Mouse (Mus musculus) lung, embryonic 16.5 days (tissue): ENCODE results near the gene Cpne5. TPM values are rescaled to one million over a fixed set of nuclear protein-coding genes. Genes with fewer than 3 reads are reported as not detected.

Experiments
- ATAC-seq: fragments of 200-750 bp; cut with Nextera tagmentation; 2 replicates; pipeline ENCODE4 v1.8.0; 2017; ENCODE audit warnings: low read depth, mild to moderate bottlenecking, moderate library complexity
- H3K27ac ChIP-seq: fragments of 300-500 bp; sonication (generic); 2 replicates; pipeline ENCODE4 v1.5.1; 2014; ENCODE audit warnings: mild to moderate bottlenecking, control low read depth, low read length
- H3K27me3 ChIP-seq: fragments of 300-500 bp; sonication (generic); 2 replicates; pipeline ENCODE4 v1.6.1; 2014; ENCODE audit warnings: low read depth, low read length, mixed read lengths; ENCODE audit not compliant: control insufficient read depth, insufficient read depth
- H3K36me3 ChIP-seq: fragments of 300-500 bp; sonication (generic); 2 replicates; pipeline ENCODE4 v1.6.1; 2014; ENCODE audit warnings: low read length; ENCODE audit not compliant: control insufficient read depth, insufficient read depth
- H3K4me1 ChIP-seq: fragments of 300-500 bp; sonication (generic); replicated peaks from 2 replicates; pipeline ENCODE4 v1.6.1; 2014; ENCODE audit warnings: low read length, mixed read lengths; ENCODE audit not compliant: control insufficient read depth, insufficient read depth
- H3K4me2 ChIP-seq: fragments of 300-500 bp; sonication (generic); 2 replicates; pipeline ENCODE4 v1.6.1; 2014; ENCODE audit warnings: low read depth, low read length, control low read depth
- H3K4me3 ChIP-seq: fragments of 300-500 bp; sonication (generic); 2 replicates; pipeline ENCODE4 v1.5.1; 2014; ENCODE audit warnings: mild to moderate bottlenecking, low read length, control low read depth
- H3K9ac ChIP-seq: fragments of 300-500 bp; sonication (generic); 2 replicates; pipeline ENCODE4 v1.6.1; 2014; ENCODE audit warnings: low read length, control low read depth
- H3K9me3 ChIP-seq: fragments of 300-500 bp; sonication (generic); 2 replicates; pipeline ENCODE4 v1.6.1; 2016; ENCODE audit warnings: low read length; ENCODE audit not compliant: control insufficient read depth
- WGBS: fragments of 180-500 bp; shearing (Covaris S2); extraction: QIAGEN DNeasy Blood & Tissue Kit; methylation state at CpG from one replicate; pipeline ENCODE4 v1.1.7; 2014; 5-methylcytosine and 5-hydroxymethylcytosine counted together
- polyA plus RNA-seq: library from polyadenylated mRNA; unstranded; fragments of >200 nt; fragmentation: Nextera tagmentation; extraction: Ambion mirVana; gene quantifications from 2 replicates; pipeline ENCODE4 v1.2.1, GENCODE M21; 2015

Cpne5 gene
- polyA plus RNA-seq, 1 experiment from 2014 or later, result 5.0 TPM

DNA sequence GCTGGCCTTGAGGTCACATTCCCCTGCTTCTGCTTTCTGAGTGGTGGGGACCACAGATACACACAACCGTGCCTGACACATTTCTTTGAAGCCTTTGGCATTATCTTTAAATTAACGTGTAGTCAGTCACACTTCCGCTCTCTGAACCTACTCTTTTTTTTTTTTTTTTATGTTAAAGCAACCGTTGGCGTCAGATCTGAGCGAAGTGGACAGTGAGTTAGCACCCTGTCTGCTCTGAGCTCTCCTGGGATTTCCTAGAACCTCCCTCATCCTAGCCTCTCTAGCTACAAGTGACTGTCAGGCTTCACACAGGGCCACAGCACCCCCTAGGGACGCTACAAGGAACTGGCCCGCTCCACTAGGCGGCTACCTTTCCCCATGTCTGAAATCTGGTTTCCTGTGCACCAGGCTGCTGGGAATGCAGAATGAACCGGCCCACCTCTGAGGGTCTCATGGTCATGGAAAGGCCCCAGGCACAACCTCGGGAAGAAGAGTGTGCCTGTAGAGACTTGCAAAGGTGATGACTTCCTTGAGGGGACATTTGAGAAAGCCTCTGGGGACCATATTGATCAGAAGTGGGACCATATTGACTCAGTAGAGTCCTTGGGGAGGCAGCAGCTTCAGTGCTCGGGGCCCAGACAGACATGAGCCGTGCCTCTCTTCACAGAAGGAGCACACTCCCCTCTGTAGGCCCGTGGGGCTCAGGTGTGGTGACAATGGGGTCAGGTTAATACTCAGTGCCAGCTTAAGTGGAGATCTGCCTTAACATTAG is 66.8 kb downstream of the Cpne5 start:
- Histone ChIP-seq H3K27me3 (no peaks in the 10 kb centered on the region), H3K4me3 (no peak overlapping the region), H3K36me3 (no peaks in the 10 kb centered on the region), H3K4me1 (peaks cover 6% of the 10 kb centered on the region), H3K9me3 (no peaks in the 10 kb centered on the region), H3K4me2 (no peak overlapping the region), H3K9ac (no peak overlapping the region), H3K27ac (no peak overlapping the region)
- WGBS, result 15% methylated on average over 14 of the region's 14 CpGs
- peak; percentile 72 for ATAC-seq

DNA sequence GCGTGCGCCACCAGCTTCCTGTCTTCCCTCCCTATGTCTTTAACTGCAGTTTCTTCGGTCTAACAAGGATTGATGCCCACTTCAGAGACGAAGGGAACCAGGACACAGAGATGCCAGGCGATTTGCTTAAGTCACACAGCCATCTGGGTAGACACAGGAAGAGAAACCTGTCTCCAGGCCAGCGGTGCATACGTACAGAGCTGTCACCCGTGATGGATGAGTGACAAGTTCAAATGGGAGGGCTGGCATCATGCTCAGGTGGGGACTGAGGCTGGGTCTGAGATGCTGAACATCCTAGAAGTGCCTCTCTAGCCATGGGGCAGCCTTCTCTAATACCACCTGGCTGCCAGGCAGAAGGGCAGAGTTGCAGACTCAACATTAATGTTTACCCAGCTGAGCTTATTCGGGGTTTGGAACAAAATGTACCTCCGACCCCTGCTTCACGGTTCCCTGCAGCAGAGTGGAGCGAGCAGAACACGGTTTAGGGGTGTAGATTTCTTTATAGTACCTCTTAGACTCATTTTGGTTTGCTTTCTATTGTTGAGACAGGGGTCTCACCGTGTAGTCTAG is 67.5 kb downstream of the Cpne5 start:
- Histone ChIP-seq H3K9me3 (no peaks in the 10 kb centered on the region), H3K27ac (no peak overlapping the region), H3K36me3 (no peaks in the 10 kb centered on the region), H3K4me1 (peaks cover 11% of the 10 kb centered on the region), H3K27me3 (no peaks in the 10 kb centered on the region), H3K4me3 (no peak overlapping the region), H3K4me2 (no peak overlapping the region), H3K9ac (no peak overlapping the region)
- ATAC-seq, result no peak
- WGBS, result 56% methylated on average over 14 of the region's 14 CpGs

DNA sequence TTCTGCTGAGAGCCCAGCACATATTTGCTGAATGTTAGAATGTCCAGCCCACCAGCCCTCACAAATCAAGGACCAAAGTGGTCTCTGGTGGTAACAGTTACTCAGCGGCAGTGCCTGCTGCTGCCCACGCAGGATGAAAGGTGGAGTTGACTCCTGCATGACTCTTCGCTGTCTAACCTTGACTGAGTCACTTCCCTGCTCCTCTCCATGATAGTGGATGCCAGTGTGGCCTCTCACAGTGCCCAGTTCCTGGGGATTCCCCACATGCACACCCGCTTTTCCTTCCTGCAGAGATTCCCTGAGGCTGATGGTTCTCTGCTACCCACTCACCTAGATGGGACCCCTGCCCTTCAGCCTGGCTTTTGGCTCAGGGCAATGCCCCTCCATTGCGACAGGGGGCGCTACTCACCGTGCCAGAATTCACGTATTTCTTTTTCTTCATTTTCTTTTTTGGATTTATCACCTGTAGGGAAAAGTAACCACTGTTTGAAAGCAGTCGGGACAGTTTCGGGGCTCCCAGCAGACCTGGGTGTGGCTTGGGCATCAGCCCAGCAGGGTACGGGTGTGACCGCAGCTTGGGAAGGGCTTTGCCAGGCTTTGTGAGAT is 68.9 kb downstream of the Cpne5 start:
- no peaks in the 10 kb centered on the region for H3K36me3 ChIP-seq
- no peaks in the 10 kb centered on the region for H3K9me3 ChIP-seq
- 71% methylated on average over 12 of the region's 12 CpGs for WGBS
- no peak for ATAC-seq
- H3K4me1 ChIP-seq, result peaks cover 21% of the 10 kb centered on the region
- H3K4me2 ChIP-seq, result no peak overlapping the region
- no peaks in the 10 kb centered on the region for H3K27me3 ChIP-seq
- H3K9ac ChIP-seq, result no peak overlapping the region
- no peak overlapping the region for H3K4me3 ChIP-seq
- no peak overlapping the region for H3K27ac ChIP-seq

DNA sequence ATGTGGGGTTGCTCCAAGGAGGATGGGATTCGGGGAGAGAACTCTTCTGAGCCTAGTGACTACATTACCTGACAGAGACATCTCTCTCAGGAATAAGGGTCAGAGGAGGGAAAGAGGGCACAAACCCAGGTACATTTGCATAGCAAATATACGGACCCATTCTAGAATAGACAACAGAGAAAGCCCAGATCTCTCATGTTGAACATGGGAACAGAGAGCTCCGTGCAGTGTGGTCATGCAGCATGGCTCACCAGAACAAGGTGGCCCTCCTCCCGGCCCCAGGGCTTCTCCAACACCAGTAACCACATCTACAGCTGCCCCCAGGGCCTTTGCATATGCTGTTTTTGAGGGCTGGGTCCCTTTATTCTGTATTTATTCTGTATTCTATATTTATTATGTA is 69.5 kb downstream of the Cpne5 start:
- no peaks in the 10 kb centered on the region for H3K27me3 ChIP-seq
- no peak overlapping the region for H3K9ac ChIP-seq
- H3K27ac ChIP-seq, result no peak overlapping the region
- H3K4me2 ChIP-seq, result no peak overlapping the region
- WGBS, result 86% methylated on average over 4 of the region's 4 CpGs
- no peaks in the 10 kb centered on the region for H3K36me3 ChIP-seq
- H3K4me3 ChIP-seq, result no peak overlapping the region
- H3K4me1 ChIP-seq, result peaks cover 21% of the 10 kb centered on the region
- no peak for ATAC-seq
- H3K9me3 ChIP-seq, result no peaks in the 10 kb centered on the region

DNA sequence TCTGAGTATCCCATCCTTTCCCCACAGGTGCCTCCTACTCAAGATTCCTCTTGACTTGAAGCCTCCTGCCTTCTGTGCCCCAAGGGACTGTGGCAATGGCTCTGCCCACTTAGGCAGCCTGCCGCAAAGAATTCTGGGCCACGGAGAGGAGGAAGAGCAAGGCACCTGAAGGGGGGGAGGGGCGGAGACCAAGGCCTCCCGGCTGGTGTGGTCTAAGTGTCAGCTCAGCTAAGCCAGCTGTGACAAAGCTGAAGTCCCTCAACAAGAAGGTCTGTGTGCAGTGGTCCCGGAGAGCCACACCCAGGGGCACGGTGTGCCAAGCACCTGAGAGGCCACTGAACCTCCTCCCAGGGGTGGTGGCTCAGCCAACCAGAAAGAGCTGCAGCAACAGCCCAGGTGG is 70.6 kb downstream of the Cpne5 start:
- Histone ChIP-seq H3K9ac (no peak overlapping the region), H3K27me3 (no peaks in the 10 kb centered on the region), H3K27ac (no peak overlapping the region), H3K9me3 (no peaks in the 10 kb centered on the region), H3K4me1 (peaks cover 21% of the 10 kb centered on the region), H3K4me3 (no peak overlapping the region), H3K36me3 (no peaks in the 10 kb centered on the region), H3K4me2 (no peak overlapping the region)
- ATAC-seq, result no peak
- 37% methylated on average over 6 of the region's 6 CpGs for WGBS

DNA sequence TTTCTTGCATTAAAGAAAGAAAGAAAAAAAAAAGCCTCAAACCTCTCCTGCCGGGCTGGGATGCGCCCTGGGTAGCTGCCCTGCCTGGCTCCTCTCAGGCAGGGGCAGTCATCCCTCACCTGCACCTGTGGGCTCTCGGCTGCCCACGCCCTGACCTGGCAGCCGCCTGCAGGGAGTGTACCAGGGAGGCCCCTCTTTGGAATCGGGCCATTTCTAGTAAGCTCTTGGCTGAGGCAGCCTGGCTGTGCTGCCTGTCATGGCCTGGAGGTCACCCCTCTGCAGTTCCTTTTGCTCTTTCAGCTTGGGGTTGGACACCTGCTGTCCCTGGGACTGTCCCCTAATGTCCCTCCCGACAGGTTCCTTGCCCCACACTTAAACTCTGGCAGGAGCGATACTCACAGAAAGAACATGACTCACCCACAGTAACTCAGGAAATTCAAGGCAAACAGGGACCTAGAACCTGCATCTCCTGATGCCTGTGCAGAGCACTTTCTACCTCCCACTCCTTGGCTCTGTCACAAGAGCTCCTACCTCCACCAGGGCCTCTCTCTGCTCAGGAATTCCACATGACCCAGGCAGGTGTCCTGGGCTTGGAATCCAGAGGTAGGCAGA is 71.9 kb downstream of the Cpne5 start:
- Histone ChIP-seq H3K36me3 (no peaks in the 10 kb centered on the region), H3K9ac (no peak overlapping the region; the same call in 1 of the 2 replicates), H3K27ac (peak overlapping the region; percentile 14; the same call in 1 of the 2 replicates), H3K9me3 (no peaks in the 10 kb centered on the region; the same call in 1 of the 2 replicates), H3K4me3 (no peak overlapping the region), H3K4me1 (peaks cover 19% of the 10 kb centered on the region), H3K4me2 (no peak overlapping the region), H3K27me3 (no peaks in the 10 kb centered on the region)
- peak; percentile 65; the same call in 1 of the 2 replicates for ATAC-seq
- 31% methylated on average over 8 of the region's 8 CpGs for WGBS

DNA sequence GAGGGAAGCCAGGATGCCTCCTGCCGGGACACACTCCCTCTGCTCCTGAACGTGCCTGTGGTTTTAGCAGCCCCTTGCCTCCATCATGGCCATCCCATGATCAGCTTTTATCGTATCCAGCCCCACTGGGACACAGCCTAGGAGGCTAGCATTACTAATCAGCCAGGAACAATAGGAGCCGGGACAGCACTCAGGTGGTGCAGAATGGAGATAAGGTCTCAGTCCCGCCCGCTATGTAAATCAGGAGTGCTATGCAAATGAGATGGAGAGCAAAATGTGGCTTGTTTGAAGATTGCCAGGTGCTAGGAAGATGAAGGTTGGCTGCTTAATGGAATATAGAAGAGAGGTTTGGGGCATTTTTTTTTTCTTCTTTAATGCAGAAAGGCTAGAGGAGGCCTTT is 72.5 kb downstream of the Cpne5 start:
- WGBS, result 33% methylated on average over 6 of the region's 6 CpGs
- no peak overlapping the region for H3K4me2 ChIP-seq
- H3K9ac ChIP-seq, result no peak overlapping the region
- H3K9me3 ChIP-seq, result no peaks in the 10 kb centered on the region; the same call in 1 of the 2 replicates
- no peak for ATAC-seq
- no peaks in the 10 kb centered on the region for H3K27me3 ChIP-seq
- H3K4me1 ChIP-seq, result peaks cover 19% of the 10 kb centered on the region
- no peak overlapping the region for H3K27ac ChIP-seq
- no peak overlapping the region for H3K4me3 ChIP-seq
- H3K36me3 ChIP-seq, result no peaks in the 10 kb centered on the region

DNA sequence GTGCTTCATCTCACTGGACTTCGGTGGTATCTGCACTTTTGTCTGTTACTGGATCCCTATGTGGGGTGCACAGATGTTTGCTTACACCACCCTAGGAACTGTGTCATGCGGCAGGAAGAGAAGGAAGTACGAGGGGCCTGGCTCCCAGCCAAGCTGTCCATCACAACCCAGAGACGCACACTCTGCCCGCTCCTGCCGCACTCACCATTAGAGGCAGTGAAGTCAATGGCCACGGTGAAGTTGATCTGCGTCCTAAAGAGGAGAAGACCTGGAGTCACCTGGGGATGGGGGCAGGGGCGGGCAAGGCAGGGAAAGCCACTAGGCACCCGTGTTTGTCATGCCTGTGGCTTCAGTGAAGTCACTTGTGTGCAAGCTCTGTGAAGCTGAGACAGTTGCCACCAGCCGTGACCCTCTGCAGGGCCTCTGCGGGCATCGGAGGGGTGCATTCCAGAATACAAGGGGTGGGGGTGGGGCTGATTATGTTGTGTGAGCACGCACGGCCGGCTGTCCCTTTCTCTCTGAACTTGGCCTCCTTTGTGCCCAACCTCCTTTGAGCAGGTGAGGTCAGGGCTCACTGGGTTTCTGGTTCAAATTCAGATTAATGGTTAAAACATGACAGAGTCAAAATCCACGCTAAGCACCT is 73.4 kb downstream of the Cpne5 start:
- no peaks in the 10 kb centered on the region; the same call in 1 of the 2 replicates for H3K9me3 ChIP-seq
- H3K9ac ChIP-seq, result no peak overlapping the region
- peaks cover 19% of the 10 kb centered on the region for H3K4me1 ChIP-seq
- WGBS, result 12% methylated on average over 17 of the region's 17 CpGs
- ATAC-seq, result peak; percentile 32; the same call in 1 of the 2 replicates
- H3K27me3 ChIP-seq, result no peaks in the 10 kb centered on the region
- no peaks in the 10 kb centered on the region for H3K36me3 ChIP-seq
- no peak overlapping the region for H3K4me2 ChIP-seq
- H3K4me3 ChIP-seq, result no peak overlapping the region
- H3K27ac ChIP-seq, result no peak overlapping the region

DNA sequence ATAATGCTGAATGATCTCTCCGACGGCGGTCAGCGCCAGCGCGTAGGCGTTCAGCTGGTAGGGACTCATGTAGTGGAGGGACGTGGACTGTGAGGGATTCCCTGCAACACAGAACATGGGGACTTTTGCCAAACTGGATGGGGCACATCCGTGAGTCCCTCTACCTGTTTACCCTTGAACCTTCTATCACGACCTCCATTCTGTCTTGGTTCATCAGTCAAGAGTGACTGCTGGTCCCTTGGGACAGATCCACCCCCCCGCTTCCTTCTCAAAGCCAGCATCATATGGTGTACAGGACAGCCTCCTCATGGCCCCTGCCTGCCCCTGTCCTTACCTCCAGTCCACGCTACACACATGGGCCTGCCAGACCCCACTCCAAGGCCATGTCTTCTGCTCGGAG is 75.6 kb downstream of the Cpne5 start:
- no peak overlapping the region for H3K4me2 ChIP-seq
- H3K27me3 ChIP-seq, result no peaks in the 10 kb centered on the region
- 92% methylated on average over 13 of the region's 13 CpGs for WGBS
- no peaks in the 10 kb centered on the region for H3K36me3 ChIP-seq
- no peak for ATAC-seq
- H3K4me3 ChIP-seq, result no peak overlapping the region
- no peak overlapping the region for H3K27ac ChIP-seq
- no peak overlapping the region for H3K9ac ChIP-seq
- peaks cover 19% of the 10 kb centered on the region for H3K4me1 ChIP-seq
- no peaks in the 10 kb centered on the region; the same call in 1 of the 2 replicates for H3K9me3 ChIP-seq
